Mouse (Mus musculus) cerebellum, adult 2 months (tissue): ENCODE measurements around the gene Msi2.
A peak's percentile ranks its signal among the peaks of the same experiment; 100 is the strongest.

ENCODE experiments used
- CTCF ChIP-seq: fragments of 200-500 bp; IDR thresholded peaks from 2 replicates; pipeline ENCODE4 v1.5.1; 2011; ENCODE audit warnings: low read depth, mild to moderate bottlenecking, control low read depth, low read length, moderate library complexity, borderline replicate concordance; ENCODE audit not compliant: insufficient read depth
- POLR2A ChIP-seq: fragments of 200-500 bp; IDR thresholded peaks from 2 replicates; pipeline ENCODE4 v1.6.1; 2011; ENCODE audit warnings: low read length, control low read depth, borderline replicate concordance; ENCODE audit not compliant: insufficient read depth

DNA sequence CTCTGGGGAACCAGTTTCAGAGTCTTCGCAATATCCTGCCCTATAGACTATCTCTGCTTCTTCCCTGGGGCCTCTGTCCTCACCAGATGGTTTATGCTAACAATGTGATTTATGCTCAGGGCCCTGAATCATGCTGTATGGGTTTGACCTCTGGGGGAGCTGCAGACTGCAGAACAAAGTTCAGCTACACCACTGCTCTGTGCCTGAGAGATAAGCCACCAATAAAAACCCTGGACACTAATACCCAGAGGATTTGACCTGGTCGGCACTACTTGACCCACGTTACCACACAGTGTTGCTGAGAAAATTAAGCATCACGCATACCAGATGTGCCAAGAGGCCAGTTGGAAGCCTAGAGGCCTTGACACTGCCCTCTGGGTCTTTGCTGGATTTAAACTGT, 420.8 kb downstream of the Msi2 start:
- peak; percentile 9; the same call in 1 of the 2 replicates for TF ChIP-seq CTCF
- no peak for TF ChIP-seq POLR2A
